Mouse (Mus musculus) liver, adult 2 months (tissue): ENCODE results near the gene Tspan32.

Experiments used
- CTCF ChIP-seq: fragments of 200-500 bp; IDR thresholded peaks from 2 replicates; pipeline ENCODE4 v1.5.1; 2011; ENCODE audit warnings: low read depth, low read length, control low read depth
- POLR2A ChIP-seq: fragments of 200-500 bp; IDR thresholded peaks from 2 replicates; pipeline ENCODE4 v1.6.1; 2011; ENCODE audit warnings: low read length, control low read depth; ENCODE audit not compliant: insufficient read depth; ENCODE audit errors: extremely low read depth

DNA sequence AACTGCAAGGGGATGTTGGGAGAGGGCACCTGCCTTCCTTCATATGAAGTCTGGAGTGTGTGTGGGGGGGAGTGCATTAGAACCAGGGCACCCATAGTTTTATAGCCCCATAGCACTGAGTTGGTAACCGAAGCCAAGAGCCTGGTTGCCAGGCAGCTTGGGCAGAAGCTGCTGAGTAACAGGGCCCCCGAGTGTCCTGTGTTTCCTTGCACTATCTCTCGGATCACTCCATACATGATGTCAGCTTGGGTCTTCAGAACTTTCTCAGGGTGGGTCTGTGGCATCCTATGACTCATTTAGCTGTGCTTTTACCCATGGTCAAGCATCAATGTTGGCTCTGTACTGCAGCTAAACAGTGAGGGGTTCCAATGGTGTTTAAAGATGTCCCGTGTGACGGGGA, 52.2 kb downstream of the Tspan32 start:
- TF ChIP-seq POLR2A (no peak), CTCF (no peak)
